Mouse (Mus musculus): ENCODE results near the gene 5730596B20Rik.

DNA sequence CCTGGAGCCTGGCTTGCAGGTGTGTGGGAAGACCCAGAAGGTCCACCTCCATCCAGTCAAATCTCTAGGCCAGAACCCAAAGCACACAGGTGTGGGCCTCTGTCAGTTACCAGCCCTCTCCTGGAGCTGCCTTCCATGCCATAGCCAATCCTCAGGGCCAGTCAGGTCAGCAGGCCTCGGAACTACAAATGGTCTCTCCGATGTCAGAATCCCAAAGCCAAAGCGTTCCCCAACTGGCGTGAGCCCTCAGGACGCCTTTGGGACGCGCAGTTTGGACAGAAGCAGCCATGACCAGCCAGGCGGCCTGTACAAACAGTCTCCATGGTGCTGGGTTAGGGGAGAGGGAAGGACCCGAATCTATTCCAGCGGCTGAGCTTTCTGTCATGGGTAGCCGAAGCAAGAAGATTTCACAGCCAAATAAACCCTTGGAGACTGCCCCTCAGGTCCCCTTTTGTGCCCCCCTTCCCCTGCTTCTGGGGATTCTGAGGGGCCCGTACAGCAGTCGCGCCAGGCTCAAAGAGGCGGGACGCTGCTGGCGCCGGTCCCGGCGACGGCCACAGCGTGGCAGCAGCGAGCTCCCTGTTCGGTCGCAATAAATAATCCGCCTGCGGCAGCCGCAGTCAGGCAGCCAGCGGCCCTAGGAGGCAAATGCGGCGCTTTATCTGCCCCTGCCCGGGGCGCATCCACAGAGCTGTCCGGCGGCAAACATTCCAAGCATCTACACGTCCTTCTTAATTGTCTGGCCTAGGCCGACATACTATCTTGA is 34.1 kb downstream of the 5730596B20Rik start:
- peak; percentile 66 for TF ChIP-seq CTCF (IDR thresholded peaks at IDR 0.05; ENCODE audit: insufficient read depth, low read depth, low read length)
- TF ChIP-seq POLR2A (IDR thresholded peaks at IDR 0.05; ENCODE audit: insufficient read depth, low read depth, low read length) = no peak

Measured in olfactory bulb, adult 2 months (tissue).